Mouse (Mus musculus): ENCODE data around the gene Wdr38.

The Wdr38 gene

DNA sequence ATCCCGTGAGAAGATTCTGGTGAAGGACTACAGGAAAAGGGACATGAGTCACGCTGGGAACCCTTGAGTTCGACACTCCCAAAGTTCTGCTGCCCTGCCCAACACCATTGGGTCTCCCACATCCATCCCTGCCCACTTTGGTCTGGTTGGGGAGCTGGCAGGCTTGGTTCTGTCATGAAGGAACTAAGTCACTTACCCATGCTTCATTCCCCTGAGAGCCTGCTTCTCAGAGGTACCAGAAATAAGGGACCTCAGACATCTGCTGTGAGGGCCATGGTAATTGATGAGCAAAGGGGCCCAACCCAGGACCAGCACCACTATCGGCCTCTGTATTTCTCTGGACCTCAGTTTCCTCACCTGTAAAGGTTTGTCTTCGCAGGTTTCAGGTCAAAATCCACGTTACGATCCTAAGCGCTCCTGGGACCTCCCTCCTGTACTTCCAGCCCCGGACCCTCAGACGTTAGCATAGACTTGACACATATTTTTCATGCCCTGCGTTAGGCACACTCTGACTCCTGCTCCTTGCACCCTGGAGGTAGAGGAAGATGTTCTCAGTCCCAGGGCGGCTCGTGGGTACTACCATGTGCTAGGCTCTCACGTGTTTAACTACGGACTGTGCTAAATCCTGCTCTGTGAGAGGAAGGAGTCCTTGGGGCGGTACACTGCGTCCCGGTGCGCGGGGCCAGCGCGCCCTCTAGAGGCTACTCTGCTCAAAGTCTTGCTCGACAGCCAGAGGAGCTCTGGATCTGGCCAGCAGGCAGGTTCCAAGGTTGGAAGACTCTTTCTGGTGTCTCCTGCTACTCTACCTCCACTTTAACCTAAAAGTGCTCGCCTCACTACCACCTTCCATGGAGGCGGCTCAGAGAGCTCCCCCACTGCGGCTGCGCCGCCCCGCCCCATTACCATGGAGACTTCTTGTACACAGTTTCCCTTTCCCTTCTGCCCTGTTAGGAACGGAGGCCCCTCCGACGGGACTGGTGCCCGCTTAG lies at the start of gene Wdr38:
Gene Wdr38, plus strand, starts transcription at position 91 of the 989 bp plus-strand sequence.
- peak; percentile 89 for DNase-seq

DNA sequence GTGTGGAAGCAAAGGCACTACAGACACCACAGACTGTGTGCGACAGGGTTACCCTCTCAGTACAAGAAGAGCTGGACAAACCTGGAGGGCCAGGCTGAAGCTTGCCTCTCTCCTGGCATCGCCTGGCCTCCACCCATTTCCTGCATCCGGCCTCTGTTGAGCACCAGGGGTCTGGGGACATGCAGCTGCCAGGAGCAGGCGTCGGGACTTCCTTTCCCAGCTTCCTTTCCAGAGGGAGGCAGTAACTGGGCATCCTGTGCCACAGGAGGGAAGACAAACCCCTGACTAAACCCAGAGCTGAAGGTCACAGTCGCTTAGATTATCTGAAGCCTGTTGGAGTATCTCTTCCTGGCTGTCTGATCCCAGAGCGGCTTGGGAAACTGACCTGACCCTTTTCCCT lies 49.7 kb upstream of the Wdr38 start:
- no peak for DNase-seq

DNA sequence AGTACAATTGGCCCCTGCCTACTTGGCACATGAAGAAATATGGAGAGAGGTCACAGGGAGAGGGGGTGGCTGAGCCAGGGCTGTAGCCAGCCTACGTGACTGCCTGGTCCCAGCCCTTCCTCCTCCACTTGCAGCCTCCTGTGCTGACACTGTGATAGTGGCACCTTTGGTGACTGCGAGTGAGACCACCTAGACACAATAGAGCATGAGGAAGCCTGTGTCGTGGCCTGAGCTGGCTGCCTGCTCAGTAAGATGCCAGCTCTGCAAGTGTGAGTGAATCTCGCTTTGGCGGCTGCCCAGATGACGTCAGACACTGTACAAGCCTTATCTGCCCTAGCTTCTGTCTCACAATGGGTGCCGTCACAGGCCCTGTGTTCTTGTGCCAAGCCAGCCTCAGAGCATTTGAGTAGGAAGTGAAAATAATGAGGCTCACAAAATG lies 47.0 kb upstream of the Wdr38 start:
- DNase-seq = peak; percentile 83

DNA sequence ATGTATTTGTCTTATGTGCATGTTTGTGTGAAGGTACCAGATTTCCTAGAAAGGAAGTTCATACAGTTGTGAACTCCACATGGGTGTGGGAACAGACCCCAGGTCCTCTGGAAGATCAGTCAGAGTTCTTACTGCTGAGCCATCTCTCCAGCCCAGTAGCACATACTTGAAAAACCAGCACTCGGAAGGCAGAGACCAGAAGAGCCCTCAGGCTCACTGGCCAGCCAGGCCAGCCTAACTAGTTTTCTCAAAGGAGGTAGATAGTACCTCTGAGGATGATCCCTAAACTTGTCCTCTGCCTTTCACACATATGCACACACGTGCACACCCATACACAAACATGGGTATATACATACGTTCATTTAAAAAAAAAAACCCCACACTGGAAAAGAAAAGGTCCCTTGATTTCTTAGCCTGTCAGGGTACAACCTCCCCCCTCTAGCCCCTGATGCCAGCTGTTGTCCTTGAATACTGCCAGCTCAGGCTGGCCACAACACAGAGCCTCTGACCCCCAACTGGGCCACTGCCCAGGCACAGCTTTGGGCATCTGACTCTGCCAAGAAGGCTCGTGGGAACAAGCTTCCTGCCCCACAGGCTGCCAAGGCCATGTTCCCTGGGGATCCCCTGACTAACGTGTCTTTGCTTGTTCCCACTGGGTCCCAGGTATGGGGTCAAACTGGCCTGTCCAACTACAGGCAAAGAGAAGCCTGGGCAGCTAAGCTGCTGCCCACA lies 44.0 kb upstream of the Wdr38 start:
- no peak for DNase-seq

DNA sequence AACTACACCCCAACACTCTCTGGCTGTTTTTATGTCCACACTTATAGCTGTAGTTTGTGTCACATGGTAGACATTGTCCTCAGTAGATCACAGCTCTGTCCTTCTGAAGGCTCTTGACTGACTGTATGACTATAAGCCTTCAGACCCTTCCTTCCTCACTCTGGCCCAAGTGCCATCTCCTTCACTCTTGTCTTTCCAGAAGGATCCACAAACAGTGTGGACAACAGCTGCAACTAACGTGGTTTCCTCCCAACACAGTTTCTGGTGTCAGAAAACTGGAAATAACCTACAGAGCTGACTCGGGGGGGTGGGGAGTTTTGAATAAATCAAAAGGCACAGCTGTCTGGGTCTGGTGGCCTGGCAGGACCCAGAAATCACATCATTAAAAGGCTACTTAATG lies 41.2 kb upstream of the Wdr38 start:
- DNase-seq = no peak

DNA sequence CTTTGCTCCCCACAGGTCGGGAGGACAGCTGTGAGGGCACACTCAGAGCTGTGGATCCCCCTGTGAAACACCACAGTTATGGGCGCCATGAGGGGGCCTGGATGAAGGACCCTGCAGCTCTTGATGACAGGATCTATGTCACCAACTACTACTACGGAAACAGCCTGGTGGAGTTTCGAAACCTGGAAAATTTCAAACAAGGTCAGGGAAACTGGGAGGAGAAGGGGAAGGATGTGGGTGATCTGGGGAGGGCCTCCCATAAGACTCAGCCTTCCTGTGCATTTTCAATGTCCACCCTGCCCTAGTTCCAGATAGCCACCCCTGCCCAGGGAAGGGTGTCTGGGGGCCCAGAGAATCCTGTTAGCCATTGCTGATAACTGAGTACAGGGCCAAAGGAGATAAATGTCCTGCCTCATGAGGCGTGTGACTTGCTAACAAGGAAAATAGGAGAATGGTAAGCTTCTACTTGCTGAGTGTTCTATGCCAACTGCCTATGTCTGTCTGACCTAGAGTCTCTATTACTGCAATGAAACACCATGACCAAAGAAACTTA lies 39.5 kb upstream of the Wdr38 start:
- no peak for DNase-seq

DNA sequence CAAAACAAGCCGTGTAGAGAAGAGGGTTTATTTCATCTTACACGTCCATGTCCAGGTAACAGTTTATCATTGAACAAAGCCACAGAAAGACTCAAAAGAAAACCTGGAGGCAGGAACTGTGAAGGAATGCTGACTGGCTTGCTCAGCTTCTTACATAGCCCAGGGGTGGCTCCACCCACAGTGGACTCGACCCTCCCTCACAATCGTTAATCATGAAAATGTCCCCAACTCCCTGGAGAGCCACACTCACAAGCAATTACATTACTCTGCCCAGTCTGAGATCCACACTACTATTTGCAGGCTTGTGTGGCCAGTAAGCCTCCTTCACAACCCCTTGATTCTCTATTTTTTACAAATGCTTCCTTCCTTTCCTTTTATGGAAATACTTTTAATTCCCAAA lies 33.1 kb upstream of the Wdr38 start:
- DNase-seq = no peak

DNA sequence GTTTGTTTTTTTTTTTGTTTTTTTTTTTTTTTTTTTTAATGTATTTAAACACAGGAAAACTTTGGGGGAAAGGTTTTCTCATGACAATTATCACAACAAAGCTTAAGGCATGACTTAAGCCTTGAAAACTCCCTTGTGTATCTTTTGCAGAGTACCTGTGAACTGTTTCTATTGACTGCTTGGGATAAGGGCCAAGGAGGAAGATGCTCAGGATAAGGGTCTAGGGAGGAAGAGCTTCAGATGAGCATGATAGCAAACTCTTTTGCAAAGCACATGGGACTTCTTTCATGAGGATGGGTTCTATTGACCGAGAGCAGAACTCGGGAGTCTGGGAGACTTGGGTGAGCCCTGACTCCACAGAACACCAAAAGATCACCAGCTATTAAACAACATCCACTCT lies 27.6 kb upstream of the Wdr38 start:
- DNase-seq = no peak

DNA sequence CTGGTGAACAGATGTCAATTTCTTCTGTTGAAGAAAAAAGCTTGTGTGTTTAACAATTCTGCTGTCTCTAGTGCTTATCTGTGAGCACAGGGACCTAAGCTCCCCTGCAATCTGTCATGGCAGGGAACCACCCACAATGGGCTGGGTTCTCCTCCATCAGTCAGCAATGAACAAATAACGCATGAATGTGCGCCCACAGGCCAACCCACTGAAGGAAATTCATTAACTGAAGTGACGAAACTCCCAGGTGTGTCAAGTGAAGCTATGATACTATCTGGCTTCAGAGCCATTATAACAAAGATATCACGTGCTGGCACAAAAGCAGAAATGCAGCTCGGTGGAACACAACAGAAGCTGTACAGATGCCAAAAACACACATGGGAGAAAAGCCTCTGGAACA lies 27.2 kb upstream of the Wdr38 start:
- no peak for DNase-seq

DNA sequence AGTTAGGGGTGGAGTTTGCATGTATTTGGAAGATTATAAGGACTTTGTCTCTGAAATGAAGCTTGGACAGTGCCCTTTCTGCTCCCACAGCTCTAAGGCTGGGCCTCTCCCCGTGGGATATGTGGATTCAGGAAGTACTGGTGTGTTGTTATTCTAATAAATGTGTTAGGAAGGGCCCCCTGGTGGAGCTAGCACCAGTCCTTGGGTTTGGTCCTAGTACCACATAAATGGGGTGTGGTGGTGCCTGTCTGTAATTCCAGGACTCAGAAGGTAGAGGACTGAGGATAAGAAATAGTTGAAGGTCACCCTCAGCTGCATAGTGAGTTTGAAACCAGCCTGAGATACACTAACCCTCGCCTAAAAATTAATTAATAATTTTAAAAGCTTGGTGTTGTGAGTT lies 24.1 kb upstream of the Wdr38 start:
- DNase-seq = no peak

DNA sequence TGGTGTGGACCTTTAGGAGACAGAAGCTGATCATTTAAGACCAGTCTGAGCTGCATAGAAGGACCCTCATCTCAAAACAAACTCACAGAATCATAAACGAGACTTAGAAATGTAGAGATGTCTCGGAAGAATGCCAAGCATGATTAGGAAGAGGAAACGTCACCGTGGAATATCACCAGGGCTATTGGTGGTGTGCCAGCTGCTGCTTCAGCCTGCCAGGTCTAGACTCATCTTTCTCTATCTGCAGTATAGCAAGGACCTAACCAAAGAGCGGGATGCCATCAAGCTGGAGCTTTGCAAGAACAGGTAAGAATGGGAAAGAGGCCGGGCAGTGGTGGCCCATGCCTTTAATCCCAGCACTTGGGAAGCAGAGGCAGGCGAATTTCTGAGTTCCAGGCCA lies 23.6 kb upstream of the Wdr38 start:
- no peak for DNase-seq

DNA sequence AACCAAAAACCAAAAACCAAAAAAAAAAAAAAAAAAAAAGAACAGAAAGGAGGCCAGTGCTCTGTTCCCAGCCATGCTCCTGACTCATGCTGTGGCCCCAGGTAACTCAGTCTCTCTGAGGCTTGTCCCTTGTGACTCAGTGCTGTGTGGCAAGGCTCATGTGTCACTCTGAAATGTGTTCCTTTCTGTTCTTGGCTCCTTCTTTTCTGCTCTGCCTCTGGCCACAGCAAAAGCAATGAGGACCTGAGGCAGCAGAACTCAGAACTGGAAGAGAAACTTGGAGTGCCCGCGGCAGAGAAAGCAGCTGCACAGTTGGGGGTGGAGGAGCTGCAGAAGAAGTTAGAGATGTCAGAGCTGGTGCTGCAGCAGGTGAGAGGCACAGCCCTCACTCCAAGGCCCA lies 23.1 kb upstream of the Wdr38 start:
- DNase-seq = no peak

DNA sequence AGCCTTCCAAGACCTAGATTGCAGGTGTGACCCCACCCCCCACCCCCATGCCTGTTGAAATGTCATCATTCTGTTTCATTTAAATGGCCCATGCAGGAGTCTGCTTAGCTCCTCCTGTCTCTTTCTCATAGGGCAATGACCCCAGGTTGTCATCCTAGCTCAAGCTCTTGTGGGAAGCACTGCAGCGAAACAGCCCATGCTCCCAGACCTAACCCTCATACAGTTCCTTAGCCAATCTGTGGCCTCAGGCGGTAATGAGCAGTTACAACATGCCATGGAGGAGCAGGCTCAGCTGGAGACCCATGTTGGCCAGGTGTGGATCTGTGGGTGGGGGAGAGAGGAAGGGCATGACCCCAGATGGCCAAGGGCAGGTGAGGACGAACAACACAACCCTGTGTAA lies 22.1 kb upstream of the Wdr38 start:
- DNase-seq = no peak

DNA sequence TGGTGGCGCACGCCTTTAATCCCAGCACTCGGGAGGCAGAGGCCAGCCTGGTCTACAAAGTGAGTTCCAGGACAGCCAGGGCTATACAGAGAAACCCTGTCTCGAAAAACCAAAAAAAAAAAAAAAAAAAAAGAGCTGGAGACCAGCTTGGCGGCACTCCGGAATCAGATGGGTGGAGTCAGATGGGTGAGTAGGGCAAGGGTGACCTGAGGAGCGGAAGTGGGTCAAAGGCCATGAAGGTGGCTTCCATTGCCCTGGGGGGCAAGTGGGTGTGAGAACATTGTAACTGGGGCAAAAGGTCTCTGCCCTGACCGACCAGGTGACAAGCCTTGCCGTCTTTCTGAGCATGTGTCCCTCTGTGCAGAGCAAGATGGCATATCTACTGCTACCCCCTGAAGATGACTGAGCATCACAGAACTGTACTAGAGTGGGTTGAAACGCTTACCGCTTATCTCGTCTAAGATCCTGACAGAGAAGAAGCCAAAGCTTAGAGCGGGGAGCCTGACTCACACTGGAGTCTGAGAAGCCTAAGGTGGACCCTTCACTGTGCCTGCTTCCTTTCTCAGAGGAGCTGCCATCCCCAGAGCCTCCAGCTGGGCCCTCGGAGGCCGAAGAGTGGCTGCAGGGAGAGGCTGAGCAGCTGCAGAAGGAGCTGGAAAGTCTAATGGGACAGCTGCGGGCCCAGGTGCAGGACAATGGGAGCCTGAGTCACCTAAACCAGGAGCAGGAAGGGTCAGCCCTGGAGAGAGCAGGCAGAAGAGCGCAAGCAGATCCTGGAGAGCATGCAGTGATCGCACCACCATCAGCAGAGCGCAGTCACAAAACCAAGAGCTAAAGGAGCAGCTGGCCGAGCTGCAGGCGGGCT lies 21.1 kb upstream of the Wdr38 start:
- DNase-seq = no peak

DNA sequence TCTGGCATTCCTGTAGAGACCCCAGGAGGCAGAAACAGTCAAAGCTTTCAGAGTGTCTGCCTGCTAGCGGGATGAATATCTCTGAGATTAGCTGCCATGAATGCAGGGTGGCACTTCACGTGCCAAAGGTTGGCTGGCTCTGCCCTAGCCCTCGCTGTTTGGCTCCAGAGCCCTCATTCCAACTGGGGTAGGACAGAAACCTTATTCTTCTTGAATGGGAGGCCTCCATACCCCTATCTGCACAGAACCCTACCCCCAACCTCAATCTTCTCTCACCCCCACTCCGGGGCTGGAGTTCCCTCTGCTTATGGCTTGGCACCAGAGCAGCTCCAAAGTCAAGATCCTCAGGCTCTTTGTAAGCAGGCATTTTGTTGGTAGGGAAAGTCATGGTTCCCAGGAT lies 19.4 kb upstream of the Wdr38 start:
- no peak for DNase-seq

DNA sequence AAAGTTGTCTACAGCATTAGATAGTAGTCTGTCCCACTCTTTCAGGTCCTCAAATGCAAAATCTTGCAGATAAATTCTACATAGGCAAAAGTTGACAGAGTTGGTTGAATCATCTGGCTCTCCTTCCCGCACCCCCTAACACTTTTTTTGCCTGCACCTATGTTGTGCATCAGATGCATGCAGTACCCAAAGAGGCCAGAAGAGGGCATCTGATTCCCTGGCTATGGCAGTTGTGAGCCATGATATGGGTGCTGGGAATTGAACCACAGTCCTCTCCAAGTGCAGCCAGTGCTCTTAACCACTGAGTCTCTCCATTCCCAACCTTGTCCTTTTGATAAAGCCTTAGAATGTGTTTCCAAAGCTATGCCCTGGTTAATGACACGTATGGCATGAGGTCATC lies 13.8 kb upstream of the Wdr38 start:
- no peak for DNase-seq

DNA sequence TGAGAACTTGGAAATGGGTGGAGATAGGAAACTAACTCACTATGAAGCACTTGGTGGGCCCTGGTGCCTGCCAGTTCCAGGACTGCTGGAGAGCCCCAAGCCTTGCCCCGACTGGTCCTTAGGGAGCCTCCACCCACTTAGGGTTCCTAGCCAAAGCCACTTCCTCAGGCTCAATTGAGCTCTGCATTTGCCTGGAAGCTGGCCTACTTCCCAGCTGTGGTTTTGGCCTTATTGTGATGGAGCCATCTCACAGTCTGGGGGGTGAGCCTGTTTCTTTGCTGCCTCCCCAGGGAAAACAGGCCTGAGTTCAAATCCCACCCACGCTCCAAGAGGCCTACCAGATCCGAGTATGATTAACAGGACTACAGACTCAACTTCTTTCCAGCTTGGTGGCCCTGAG lies 10.7 kb upstream of the Wdr38 start:
- DNase-seq = no peak

DNA sequence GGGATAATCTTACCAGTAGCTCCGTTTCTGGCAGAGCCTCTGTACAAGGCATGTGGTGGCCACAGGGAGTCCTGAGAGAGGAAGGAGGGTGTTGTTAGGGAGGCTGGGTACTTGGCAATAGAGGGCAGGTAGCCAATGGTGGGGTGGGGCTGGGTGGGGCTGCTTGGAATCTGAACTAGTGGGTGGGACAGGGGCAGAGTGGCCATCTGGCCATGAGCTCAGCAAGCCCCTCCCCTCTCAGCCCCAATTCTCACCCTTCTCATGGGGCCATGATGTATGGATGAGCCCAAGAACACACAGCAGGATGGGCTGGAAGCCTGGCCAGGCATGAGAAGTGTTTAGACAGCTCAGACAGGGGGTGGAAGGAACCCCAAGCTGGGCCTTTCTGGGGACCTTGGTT lies 9.9 kb upstream of the Wdr38 start:
- no peak for DNase-seq

DNA sequence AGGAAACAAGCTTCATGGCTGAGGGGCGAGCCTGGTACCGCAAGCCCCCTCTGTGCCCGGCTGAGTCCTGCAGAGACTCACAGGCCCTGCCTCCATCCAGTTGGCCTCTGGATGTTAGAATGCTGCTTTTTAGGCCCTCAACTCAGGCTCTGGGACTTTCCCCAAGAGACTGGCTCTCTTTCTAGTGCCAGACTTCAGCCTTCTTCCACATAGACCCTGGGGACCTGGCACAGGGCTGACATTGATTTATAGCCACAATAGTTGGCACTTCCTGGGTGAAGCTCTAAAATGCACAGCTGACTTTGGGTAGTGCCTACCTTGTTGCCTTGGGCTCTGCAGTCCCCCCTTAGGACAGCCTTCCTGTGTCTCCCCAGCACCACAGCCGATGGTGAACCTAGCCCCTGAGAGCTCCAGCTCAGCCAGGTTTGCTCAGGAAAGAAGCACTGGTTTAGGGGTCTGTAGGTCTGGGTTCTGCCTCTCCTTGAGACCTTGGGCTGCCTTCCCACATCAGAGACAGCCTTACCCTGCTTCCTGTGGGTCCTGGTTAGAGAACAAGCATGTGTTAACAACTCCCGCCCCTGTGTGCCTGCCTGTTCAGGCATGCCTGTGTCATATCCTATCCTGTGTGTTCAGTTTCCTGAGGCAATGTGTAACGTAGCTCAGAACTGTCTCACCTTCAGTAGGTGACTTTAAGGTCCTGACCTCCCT lies 9.3 kb upstream of the Wdr38 start:
- DNase-seq = no peak

DNA sequence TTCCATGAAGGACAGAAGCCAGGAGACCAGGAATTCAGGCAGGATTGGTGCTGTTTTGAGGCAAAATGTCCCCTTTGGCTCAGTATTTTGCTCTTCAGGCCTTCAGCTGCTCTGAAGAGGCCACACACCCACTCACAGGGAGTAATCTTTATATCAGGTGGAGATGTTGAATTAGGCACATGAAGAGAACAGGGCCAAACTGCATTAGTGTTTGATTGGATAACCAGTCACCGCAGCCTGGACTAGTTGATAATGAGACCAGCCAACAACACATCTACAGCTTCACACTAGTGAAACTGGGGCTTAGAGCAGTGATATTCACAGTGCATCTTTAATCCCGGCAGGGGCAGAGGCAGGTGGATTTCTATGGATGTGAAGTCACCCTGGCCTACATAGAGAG lies 8.3 kb upstream of the Wdr38 start:
- no peak for DNase-seq

DNA sequence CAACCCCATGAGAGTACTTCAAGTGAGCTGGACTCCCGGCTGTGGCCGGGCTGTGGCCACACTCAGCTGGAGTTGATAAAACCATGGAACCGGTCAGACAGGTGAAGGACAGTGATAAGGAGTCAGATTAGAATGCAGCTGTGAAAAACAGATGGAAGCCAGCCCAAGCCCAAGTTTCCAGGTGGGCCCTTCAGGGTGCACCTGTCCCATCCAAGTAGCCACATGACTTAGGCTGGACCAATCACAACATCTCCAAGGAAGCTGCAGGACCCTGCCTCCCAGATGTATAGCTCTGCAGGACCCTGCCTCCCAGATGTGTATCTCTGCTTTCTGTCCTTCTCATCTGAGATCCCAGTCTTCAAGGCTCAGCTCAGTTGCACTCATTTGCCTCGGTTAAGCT lies 5.3 kb upstream of the Wdr38 start:
- no peak for DNase-seq

DNA sequence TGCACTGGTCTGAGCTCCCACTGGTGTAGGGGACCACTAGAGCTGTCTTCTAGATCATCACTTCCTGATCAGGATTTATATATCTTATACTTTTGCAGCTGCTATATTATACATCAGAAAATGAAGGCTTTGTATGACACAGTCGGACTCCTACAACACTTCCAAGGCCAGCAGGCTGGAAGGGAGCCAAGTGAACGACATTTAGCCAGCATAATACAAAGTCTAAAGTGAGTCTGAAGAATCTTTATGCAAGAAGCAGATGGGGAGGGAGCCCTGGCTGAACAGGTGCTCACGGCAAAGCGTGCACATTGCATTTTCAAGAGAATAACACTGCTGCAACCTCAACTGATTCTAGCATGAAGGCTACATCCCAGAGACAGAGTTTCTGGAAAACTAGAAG lies 4.8 kb upstream of the Wdr38 start:
- no peak for DNase-seq
